18 mouse cellular contexts compared by ENCODE assay signal in genomic region chr3:107945729-107946128, GRCm38 (mm10). TPM values are rescaled to one million over a fixed set of nuclear protein-coding genes. Genes with fewer than 3 reads are reported as not detected.
DNase-seq lines count a peak whose midpoint lies in the region; ATAC-seq and TF ChIP-seq lines count a peak whose summit lies in the region.
"Had no signal": no experiment of that assay in that cellular context is flagged by ENCODE, and none has a peak within 500 bp of the region (broad histone marks: within the 10 kb centered on the region; RNA-seq: fewer than 3 reads in every experiment).

No protein-coding gene starts in this region.

- no peaks in the 10 kb centered on the region for H3K4me1 ChIP-seq in liver, embryonic 14.5 days (replicated peaks; ENCODE audit: control insufficient read depth in 2 of 2, insufficient read depth in 2 of 2, low read length in 1 of 2)
- no peaks in the 10 kb centered on the region for H3K4me1 ChIP-seq in liver, embryonic 11.5 days (replicated peaks; ENCODE audit: control insufficient read depth, insufficient read depth, low read length)
- no peaks in the 10 kb centered on the region for H3K4me1 ChIP-seq in cortical plate, adult 2 months (ENCODE audit: control insufficient read depth, insufficient read depth, low read length)

- no peak for DNase-seq in gastrocnemius, adult 2 months
- no peak for DNase-seq in gastrocnemius, postnatal 4 days (ENCODE audit: low spot score in 2 of 2)
- DNase-seq in liver, embryonic 14.5 days (ENCODE audit: low read depth in 3 of 3, low spot score in 3 of 3): no peak
- no peak for DNase-seq in liver, embryonic 11.5 days (ENCODE audit: low spot score)
- peak; percentile 12 for DNase-seq in thymus, postnatal 14 days
- DNase-seq in thymus, postnatal 10 days (ENCODE audit: low spot score in 2 of 2): no peak
- no peak for DNase-seq in MN1 (ENCODE audit: low spot score)
- DNase-seq: B cell, adult 2 months; cerebellum, adult 11 months; right cerebral cortex, postnatal 4 days had no signal

- H3K4me2 ChIP-seq in liver, embryonic 14.5 days (ENCODE audit: low read depth): no peak overlapping the region
- no peak overlapping the region for H3K4me2 ChIP-seq in liver, embryonic 11.5 days
- H3K4me2 ChIP-seq: hindbrain, embryonic 13.5 days; lung, embryonic 15.5 days; neural tube, embryonic 15.5 days had no signal

- TF ChIP-seq EP300 in liver, embryonic 14.5 days (IDR thresholded peaks at IDR 0.05; ENCODE audit: low read depth): no peak

- no peak overlapping the region for H3K27ac ChIP-seq in gastrocnemius, adult 2 months
- no peak overlapping the region for H3K27ac ChIP-seq in liver, embryonic 14.5 days
- no peak overlapping the region for H3K27ac ChIP-seq in liver, embryonic 11.5 days (ENCODE audit: low read depth, low read length)
- 0 out of 2 replicates have a peak overlapping the region, but pooled peaks have one; percentile 34 for H3K27ac ChIP-seq in cortical plate, adult 2 months (ENCODE audit: insufficient read depth, low read length)
- H3K27ac ChIP-seq: forebrain, embryonic 10.5 days; hindbrain, embryonic 13.5 days; lung, embryonic 15.5 days; neural tube, embryonic 15.5 days had no signal

- ATAC-seq in liver, embryonic 14.5 days (ENCODE audit: insufficient read depth): no peak
- no peak for ATAC-seq in liver, embryonic 11.5 days (replicated peaks; ENCODE audit: low FRiP score)
- ATAC-seq: intestine, embryonic 16.5 days had no signal

- H3K36me3 ChIP-seq in liver, embryonic 14.5 days (replicated peaks; ENCODE audit: control insufficient read depth, insufficient read depth, low read depth): no peaks in the 10 kb centered on the region
- no peaks in the 10 kb centered on the region for H3K36me3 ChIP-seq in liver, embryonic 11.5 days (ENCODE audit: control insufficient read depth, insufficient read depth, low read length)
- H3K36me3 ChIP-seq: forebrain, embryonic 10.5 days; hindbrain, embryonic 13.5 days; lung, embryonic 15.5 days; neural tube, embryonic 15.5 days had no signal

- peak; percentile 25; the same call in 1 of the 2 replicates for TF ChIP-seq CTCF in gastrocnemius, adult 2 months (IDR thresholded peaks at IDR 0.05)
- peak; percentile 56; the same call in 1 of the 2 replicates for TF ChIP-seq CTCF in liver, embryonic 14.5 days (IDR thresholded peaks at IDR 0.05; ENCODE audit: low read depth)
- TF ChIP-seq CTCF in cortical plate, adult 2 months (IDR thresholded peaks at IDR 0.05; ENCODE audit: extremely low read depth, insufficient read depth, low read length): 0 out of 2 replicates have a peak, but pooled peaks have one; percentile 3

- H3K9me3 ChIP-seq in liver, embryonic 14.5 days (ENCODE audit: control insufficient read depth, low read length): no peaks in the 10 kb centered on the region
- no peaks in the 10 kb centered on the region for H3K9me3 ChIP-seq in liver, embryonic 11.5 days (ENCODE audit: control insufficient read depth, low read length)
- H3K9me3 ChIP-seq: forebrain, embryonic 10.5 days; hindbrain, embryonic 13.5 days; lung, embryonic 15.5 days; neural tube, embryonic 15.5 days had no signal

- no peak overlapping the region for H3K4me3 ChIP-seq in gastrocnemius, adult 2 months
- H3K4me3 ChIP-seq in liver, embryonic 14.5 days (ENCODE audit: insufficient read depth in 1 of 2, low read depth in 2 of 2, low read length in 2 of 2): no peak overlapping the region
- no peak overlapping the region for H3K4me3 ChIP-seq in liver, embryonic 11.5 days (ENCODE audit: low read depth, low read length)
- no peak overlapping the region for H3K4me3 ChIP-seq in cortical plate, adult 2 months (ENCODE audit: insufficient read depth, low read length)
- H3K4me3 ChIP-seq: forebrain, embryonic 10.5 days; hindbrain, embryonic 13.5 days; lung, embryonic 15.5 days; neural tube, embryonic 15.5 days had no signal

- intact Hi-C loops in gastrocnemius, adult 2 months (cut with DNase I): no loop called here

- TF ChIP-seq POLR2A in cortical plate, adult 2 months (IDR thresholded peaks at IDR 0.05; ENCODE audit: extremely low read depth, insufficient read depth, low read length): no peak

- 34% methylated on average over 4 of the region's 4 CpGs for WGBS in liver, embryonic 14.5 days (ENCODE audit: insufficient replicate concordance)
- WGBS in liver, embryonic 11.5 days: 56% methylated on average over 4 of the region's 4 CpGs

- H3K9ac ChIP-seq in liver, embryonic 14.5 days (replicated peaks): no peak overlapping the region
- no peak overlapping the region for H3K9ac ChIP-seq in liver, embryonic 11.5 days (ENCODE audit: low read depth, low read length)
- H3K9ac ChIP-seq: hindbrain, embryonic 13.5 days; lung, embryonic 15.5 days; neural tube, embryonic 15.5 days had no signal

- no peaks in the 10 kb centered on the region for H3K27me3 ChIP-seq in liver, embryonic 14.5 days (ENCODE audit: control insufficient read depth, insufficient read depth, low read length)
- no peaks in the 10 kb centered on the region for H3K27me3 ChIP-seq in liver, embryonic 11.5 days (replicated peaks; ENCODE audit: control insufficient read depth, insufficient read depth, low read length)
- H3K27me3 ChIP-seq: lung, embryonic 15.5 days; neural tube, embryonic 15.5 days had no signal

RNA-seq across cellular contexts. Expression of gene Gstm6, which starts 2.2 kb away (rescaled TPM):
- under 1 TPM in 1 of 2 experiments, not detected in 1; 0.36 TPM for total RNA-seq in gastrocnemius, adult 2 months (2021)
- total RNA-seq in gastrocnemius, postnatal 4 days (2021): 1 to 10 TPM; 1.7 to 1.9 TPM
- 6.2 and 6.4 TPM in 2 replicates for polyA plus RNA-seq in liver, embryonic 14.5 days (2012; rRNA removed)
- polyA plus RNA-seq in liver, embryonic 14.5 days (2014; fragmentation: Nextera tagmentation; extraction: Ambion mirVana): 12.7 and 12.8 TPM in 2 replicates
- polyA plus RNA-seq in liver, embryonic 11.5 days (2014; fragmentation: Nextera tagmentation; extraction: Ambion mirVana): 9.2 and 9.5 TPM in 2 replicates
- polyA plus RNA-seq in cortical plate, adult 2 months (2012; rRNA removed): 5.4 and 6.4 TPM in 2 replicates
- total RNA-seq: megakaryocyte-erythroid progenitor cell, adult 5-6 weeks had no signal

RNA-seq across cellular contexts. Expression of gene Gstm7, which starts 14.1 kb away (rescaled TPM):
- total RNA-seq in gastrocnemius, adult 2 months (2021): 10 to 100 TPM in 1 of 2 experiments, 1 to 10 TPM in 1; 9.5 to 25.7 TPM
- total RNA-seq in gastrocnemius, postnatal 4 days (2021): 10 to 100 TPM in 1 of 2 experiments, 1 to 10 TPM in 1; 9.0 to 11.4 TPM
- polyA plus RNA-seq in liver, embryonic 14.5 days (2012; rRNA removed): 13.7 and 15.3 TPM in 2 replicates
- 16.1 and 18.6 TPM in 2 replicates for polyA plus RNA-seq in liver, embryonic 14.5 days (2014; fragmentation: Nextera tagmentation; extraction: Ambion mirVana)
- 10.8 and 12.0 TPM in 2 replicates for polyA plus RNA-seq in liver, embryonic 11.5 days (2014; fragmentation: Nextera tagmentation; extraction: Ambion mirVana)
- 32.5 and 37.0 TPM in 2 replicates for polyA plus RNA-seq in cortical plate, adult 2 months (2012; rRNA removed)

RNA-seq across cellular contexts. Expression of gene Gstm3, which starts 23.4 kb away (rescaled TPM):
- not detected for total RNA-seq in gastrocnemius, adult 2 months (2021)
- total RNA-seq in gastrocnemius, postnatal 4 days (2021): not detected
- polyA plus RNA-seq in liver, embryonic 14.5 days (2012; rRNA removed): 4.1 and 4.6 TPM in 2 replicates
- polyA plus RNA-seq in liver, embryonic 14.5 days (2014; fragmentation: Nextera tagmentation; extraction: Ambion mirVana): 11.3 and 11.7 TPM in 2 replicates
- 7.5 and 7.7 TPM in 2 replicates for polyA plus RNA-seq in liver, embryonic 11.5 days (2014; fragmentation: Nextera tagmentation; extraction: Ambion mirVana)
- 0.08 TPM in 1 of 2 replicates, not detected in the other for polyA plus RNA-seq in cortical plate, adult 2 months (2012; rRNA removed)
- total RNA-seq: megakaryocyte-erythroid progenitor cell, adult 5-6 weeks had no signal
- polyA plus RNA-seq: forebrain, embryonic 10.5 days; hindbrain, embryonic 13.5 days; limb, embryonic 11.5 days; neural tube, embryonic 15.5 days had no signal

RNA-seq across cellular contexts. Expression of gene Gstm2, which starts 40.5 kb away (rescaled TPM):
- total RNA-seq in gastrocnemius, adult 2 months (2021): 100 to 1,000 TPM in 1 of 2 experiments, 10 to 100 TPM in 1; 63.0 to 111 TPM
- 10 to 100 TPM; 46.5 to 48.8 TPM for total RNA-seq in gastrocnemius, postnatal 4 days (2021)
- polyA plus RNA-seq in liver, embryonic 14.5 days (2012; rRNA removed): 3.4 and 3.9 TPM in 2 replicates
- 4.4 and 4.8 TPM in 2 replicates for polyA plus RNA-seq in liver, embryonic 14.5 days (2014; fragmentation: Nextera tagmentation; extraction: Ambion mirVana)
- 16.7 and 18.2 TPM in 2 replicates for polyA plus RNA-seq in liver, embryonic 11.5 days (2014; fragmentation: Nextera tagmentation; extraction: Ambion mirVana)
- polyA plus RNA-seq in cortical plate, adult 2 months (2012; rRNA removed): 5.3 and 5.6 TPM in 2 replicates

RNA-seq across cellular contexts. Expression of gene Gstm5, which starts 50.1 kb away (rescaled TPM):
- total RNA-seq in gastrocnemius, adult 2 months (2021): 10 to 100 TPM; 74.7 to 87.2 TPM
- 10 to 100 TPM; 49.2 to 51.0 TPM for total RNA-seq in gastrocnemius, postnatal 4 days (2021)
- polyA plus RNA-seq in liver, embryonic 14.5 days (2012; rRNA removed): 86.0 and 111 TPM in 2 replicates
- 183 and 196 TPM in 2 replicates for polyA plus RNA-seq in liver, embryonic 14.5 days (2014; fragmentation: Nextera tagmentation; extraction: Ambion mirVana)
- polyA plus RNA-seq in liver, embryonic 11.5 days (2014; fragmentation: Nextera tagmentation; extraction: Ambion mirVana): 154 and 167 TPM in 2 replicates
- polyA plus RNA-seq in cortical plate, adult 2 months (2012; rRNA removed): 504 and 512 TPM in 2 replicates

Comparison
In these comparisons a context has a peak if more than half of its experiments do, and no peak if none do; other contexts are left out.
1. CTCF ChIP-seq: peak in every context shown above with its lines; median percentile 56 in liver, embryonic 14.5 days; 25 in gastrocnemius, adult 2 months; 3 in cortical plate, adult 2 months.